Mouse (Mus musculus): Measurements from ENCODE around the gene Gpr84. TPM values are rescaled to one million over a fixed set of nuclear protein-coding genes. Genes with fewer than 3 reads are reported as not detected.
A peak's percentile ranks its signal among the peaks of the same experiment; 100 is the strongest.

The Gpr84 gene
- polyA plus RNA-seq, 1 experiment: 0.13 TPM

- Histone ChIP-seq H3K27me3 (replicated peaks; ENCODE audit: control insufficient read depth, insufficient read depth, low read length) (no peaks in the 10 kb centered on the region), H3K27ac (ENCODE audit: insufficient read depth, low read depth, low read length) (no peak overlapping the region), H3K36me3 (ENCODE audit: control insufficient read depth, insufficient read depth, low read length) (no peaks in the 10 kb centered on the region), H3K4me1 (ENCODE audit: control insufficient read depth, insufficient read depth, low read length) (no peaks in the 10 kb centered on the region), H3K4me3 (ENCODE audit: insufficient read depth, low read depth, low read length) (no peak overlapping the region)
- 65% methylated on average over 4 of the region's 4 CpGs for WGBS
- DNase-seq: no peak
- TF ChIP-seq CTCF (conservative IDR thresholded peaks at IDR 0.05; ENCODE audit: insufficient read depth, insufficient read length, low read depth, low read length): no peak
These were observed 45.0 kb upstream of the Gpr84 start for GRCm38 (mm10) chr15:103355420-103355819.

GRCm38 (mm10) chr15:103354690-103355089 lies 44.3 kb upstream of the Gpr84 start:
- H3K36me3 ChIP-seq (ENCODE audit: control insufficient read depth, insufficient read depth, low read length): no peaks in the 10 kb centered on the region
- no peak overlapping the region for H3K4me3 ChIP-seq (ENCODE audit: insufficient read depth, low read depth, low read length)
- H3K27me3 ChIP-seq (replicated peaks; ENCODE audit: control insufficient read depth, insufficient read depth, low read length): no peaks in the 10 kb centered on the region
- 92% methylated on average over 2 of the region's 2 CpGs for WGBS
- H3K27ac ChIP-seq (ENCODE audit: insufficient read depth, low read depth, low read length): no peak overlapping the region
- no peaks in the 10 kb centered on the region for H3K4me1 ChIP-seq (ENCODE audit: control insufficient read depth, insufficient read depth, low read length)
- DNase-seq: no peak
- no peak for TF ChIP-seq POLR2A (IDR thresholded peaks at IDR 0.05; ENCODE audit: low read depth, low read length)
- no peak for TF ChIP-seq CTCF (conservative IDR thresholded peaks at IDR 0.05; ENCODE audit: insufficient read depth, insufficient read length, low read depth, low read length)

GRCm38 (mm10) chr15:103353511-103354256 lies 43.3 kb upstream of the Gpr84 start:
- TF ChIP-seq CTCF (conservative IDR thresholded peaks at IDR 0.05; ENCODE audit: insufficient read depth, insufficient read length, low read depth, low read length): no peak
- no peak for TF ChIP-seq POLR2A (IDR thresholded peaks at IDR 0.05; ENCODE audit: low read depth, low read length)
- no peak for DNase-seq
- Histone ChIP-seq H3K4me1 (ENCODE audit: control insufficient read depth, insufficient read depth, low read length) (no peaks in the 10 kb centered on the region), H3K4me3 (ENCODE audit: insufficient read depth, low read depth, low read length) (no peak overlapping the region), H3K27me3 (replicated peaks; ENCODE audit: control insufficient read depth, insufficient read depth, low read length) (no peaks in the 10 kb centered on the region), H3K27ac (ENCODE audit: insufficient read depth, low read depth, low read length) (no peak overlapping the region), H3K36me3 (ENCODE audit: control insufficient read depth, insufficient read depth, low read length) (no peaks in the 10 kb centered on the region)
- WGBS: 91% methylated on average over 11 of the region's 11 CpGs

GRCm38 (mm10) chr15:103352856-103353255 lies 42.4 kb upstream of the Gpr84 start:
- Histone ChIP-seq H3K4me3 (ENCODE audit: insufficient read depth, low read depth, low read length) (no peak overlapping the region), H3K27me3 (replicated peaks; ENCODE audit: control insufficient read depth, insufficient read depth, low read length) (no peaks in the 10 kb centered on the region), H3K27ac (ENCODE audit: insufficient read depth, low read depth, low read length) (no peak overlapping the region), H3K36me3 (ENCODE audit: control insufficient read depth, insufficient read depth, low read length) (no peaks in the 10 kb centered on the region), H3K4me1 (ENCODE audit: control insufficient read depth, insufficient read depth, low read length) (no peaks in the 10 kb centered on the region)
- DNase-seq: peak; percentile 60
- no peak for TF ChIP-seq POLR2A (IDR thresholded peaks at IDR 0.05; ENCODE audit: low read depth, low read length)
- TF ChIP-seq CTCF (conservative IDR thresholded peaks at IDR 0.05; ENCODE audit: insufficient read depth, insufficient read length, low read depth, low read length): peak; percentile 88
- 22% methylated on average over 4 of the region's 4 CpGs for WGBS

GRCm38 (mm10) chr15:103347275-103347684 lies 36.9 kb upstream of the Gpr84 start:
- H3K36me3 ChIP-seq (ENCODE audit: control insufficient read depth, insufficient read depth, low read length): no peaks in the 10 kb centered on the region
- DNase-seq: peak; percentile 76

GRCm38 (mm10) chr15:103345789-103346188 lies 35.4 kb upstream of the Gpr84 start:
- Histone ChIP-seq H3K4me3 (ENCODE audit: insufficient read depth, low read depth, low read length) (no peak overlapping the region), H3K27me3 (replicated peaks; ENCODE audit: control insufficient read depth, insufficient read depth, low read length) (no peaks in the 10 kb centered on the region), H3K27ac (ENCODE audit: insufficient read depth, low read depth, low read length) (no peak overlapping the region), H3K36me3 (ENCODE audit: control insufficient read depth, insufficient read depth, low read length) (no peaks in the 10 kb centered on the region), H3K4me1 (ENCODE audit: control insufficient read depth, insufficient read depth, low read length) (no peaks in the 10 kb centered on the region; the same call in 1 of the 2 replicates)
- DNase-seq: no peak
- 88% methylated on average over 6 of the region's 6 CpGs for WGBS
- no peak for TF ChIP-seq POLR2A (IDR thresholded peaks at IDR 0.05; ENCODE audit: low read depth, low read length)
- no peak for TF ChIP-seq CTCF (conservative IDR thresholded peaks at IDR 0.05; ENCODE audit: insufficient read depth, insufficient read length, low read depth, low read length)

More at GRCm38 (mm10) chr15:103347275-103347684, 36.9 kb upstream of the Gpr84 start:
- H3K4me1 ChIP-seq (ENCODE audit: control insufficient read depth, insufficient read depth, low read length): no peaks in the 10 kb centered on the region; the same call in 1 of the 2 replicates
- no peak overlapping the region for H3K4me3 ChIP-seq (ENCODE audit: insufficient read depth, low read depth, low read length)
- no peaks in the 10 kb centered on the region for H3K27me3 ChIP-seq (replicated peaks; ENCODE audit: control insufficient read depth, insufficient read depth, low read length)
- WGBS: 0% methylated on average over 2 of the region's 2 CpGs
- H3K27ac ChIP-seq (ENCODE audit: insufficient read depth, low read depth, low read length): no peak overlapping the region
- no peak for TF ChIP-seq POLR2A (IDR thresholded peaks at IDR 0.05; ENCODE audit: low read depth, low read length)
- peak; percentile 84 for TF ChIP-seq CTCF (conservative IDR thresholded peaks at IDR 0.05; ENCODE audit: insufficient read depth, insufficient read length, low read depth, low read length)

GRCm38 (mm10) chr15:103343556-103343955 lies 33.1 kb upstream of the Gpr84 start:
- H3K27me3 ChIP-seq (replicated peaks; ENCODE audit: control insufficient read depth, insufficient read depth, low read length): no peaks in the 10 kb centered on the region; the same call in 1 of the 2 replicates
- no peak overlapping the region for H3K27ac ChIP-seq (ENCODE audit: insufficient read depth, low read depth, low read length)
- TF ChIP-seq POLR2A (IDR thresholded peaks at IDR 0.05; ENCODE audit: low read depth, low read length): no peak
- TF ChIP-seq CTCF (conservative IDR thresholded peaks at IDR 0.05; ENCODE audit: insufficient read depth, insufficient read length, low read depth, low read length): no peak
- peaks cover 2% of the 10 kb centered on the region; the same call in 1 of the 2 replicates for H3K4me1 ChIP-seq (ENCODE audit: control insufficient read depth, insufficient read depth, low read length)
- H3K36me3 ChIP-seq (ENCODE audit: control insufficient read depth, insufficient read depth, low read length): no peaks in the 10 kb centered on the region
- no peak overlapping the region for H3K4me3 ChIP-seq (ENCODE audit: insufficient read depth, low read depth, low read length)
- DNase-seq: no peak

All from kidney, adult 2 months (tissue).